Mouse (Mus musculus) kidney, adult 11 months (tissue): ENCODE measurements at regions not wholly inside any gene's neighbourhood (a gene's known extent, or its start where the extent isn't known, plus 50 kb on each side); places are given as distances from the start of the nearest gene placed in this dataset.
"Not testable (repeated sequence)": the region's sequence is repeated elsewhere in the genome, so short reads cannot be mapped to it uniquely, and the experiment has no call there.

Experiments used
- DNase-seq: peaks from one replicate; pipeline ENCODE4 v3.0.0; 2022

DNA sequence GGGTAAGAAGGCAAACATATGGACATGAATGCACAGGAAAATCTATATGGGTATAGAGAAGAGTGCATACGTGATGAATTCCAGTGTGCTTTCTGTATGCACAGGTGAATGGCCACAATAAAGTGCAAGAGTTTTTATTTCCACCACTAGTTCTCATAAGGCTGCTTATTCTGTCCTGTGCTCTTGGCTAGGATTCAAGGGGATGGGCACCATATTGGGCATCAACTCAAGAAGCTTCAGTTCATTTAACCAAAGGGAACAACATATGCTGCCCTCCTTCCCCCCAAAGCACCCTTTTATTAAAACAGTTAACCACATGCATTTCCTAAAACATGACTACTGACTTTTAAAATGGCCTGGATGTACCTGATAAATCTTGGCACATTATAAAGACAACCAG is 356.2 kb downstream of the Fut8 start:
- no peak for DNase-seq

DNA sequence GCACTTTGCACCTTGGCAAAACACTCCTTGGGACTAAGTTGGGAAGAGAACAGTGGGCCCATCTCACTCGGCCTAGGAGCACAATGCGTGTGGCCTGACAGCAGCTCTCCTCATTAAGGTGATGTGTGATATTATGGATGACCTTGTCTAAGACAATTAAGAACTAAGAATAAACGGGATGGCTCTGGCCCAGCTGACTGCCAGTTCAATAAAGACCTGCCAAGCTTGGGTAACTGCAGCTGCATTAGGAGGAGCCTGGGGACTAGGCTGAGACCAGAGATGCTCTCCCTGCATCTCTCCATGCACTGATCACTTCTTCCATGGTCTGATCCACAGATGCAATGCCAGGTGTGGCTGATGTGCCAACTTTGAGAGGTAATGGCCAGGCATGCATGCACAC is 356.7 kb downstream of the Fut8 start:
- DNase-seq: no peak

DNA sequence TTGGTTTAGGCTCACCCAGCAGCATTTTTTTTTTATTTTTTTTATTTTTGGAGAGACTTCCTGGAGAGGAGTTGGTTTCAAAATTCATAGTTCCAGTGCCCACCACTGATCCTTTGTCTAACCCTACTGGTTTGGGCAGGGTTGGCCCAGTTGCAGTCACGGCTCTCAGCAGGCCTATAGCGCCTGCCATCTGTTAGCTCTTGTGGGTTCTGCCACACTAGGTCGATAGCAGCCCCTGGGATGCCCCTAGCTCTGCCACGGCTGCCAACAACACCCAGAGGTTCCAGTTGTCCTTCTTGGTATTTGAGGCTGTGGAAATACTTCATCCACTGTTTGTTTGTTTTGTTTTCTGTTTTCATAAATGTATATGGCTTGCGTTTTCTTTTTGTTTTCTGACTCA is 357.9 kb downstream of the Fut8 start:
- no peak for DNase-seq

DNA sequence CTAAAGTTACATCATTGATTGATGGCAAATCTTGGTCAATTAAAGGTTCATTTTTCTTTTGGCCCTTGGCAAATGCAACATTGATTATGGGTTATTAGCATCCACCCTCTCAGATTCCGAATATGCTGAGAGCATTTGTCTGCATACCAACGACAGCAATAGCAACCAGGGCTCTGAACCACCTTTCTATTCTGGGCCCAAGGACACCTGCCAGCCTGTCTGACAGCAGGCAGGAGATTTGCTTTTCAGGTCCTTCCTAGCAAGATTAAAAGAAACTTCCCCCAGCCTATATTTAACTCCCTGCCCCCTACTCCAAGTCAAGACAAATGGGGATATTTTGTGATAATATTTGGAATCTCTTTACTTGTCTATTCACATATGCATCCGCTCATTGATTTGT is 358.8 kb downstream of the Fut8 start:
- no peak for DNase-seq

DNA sequence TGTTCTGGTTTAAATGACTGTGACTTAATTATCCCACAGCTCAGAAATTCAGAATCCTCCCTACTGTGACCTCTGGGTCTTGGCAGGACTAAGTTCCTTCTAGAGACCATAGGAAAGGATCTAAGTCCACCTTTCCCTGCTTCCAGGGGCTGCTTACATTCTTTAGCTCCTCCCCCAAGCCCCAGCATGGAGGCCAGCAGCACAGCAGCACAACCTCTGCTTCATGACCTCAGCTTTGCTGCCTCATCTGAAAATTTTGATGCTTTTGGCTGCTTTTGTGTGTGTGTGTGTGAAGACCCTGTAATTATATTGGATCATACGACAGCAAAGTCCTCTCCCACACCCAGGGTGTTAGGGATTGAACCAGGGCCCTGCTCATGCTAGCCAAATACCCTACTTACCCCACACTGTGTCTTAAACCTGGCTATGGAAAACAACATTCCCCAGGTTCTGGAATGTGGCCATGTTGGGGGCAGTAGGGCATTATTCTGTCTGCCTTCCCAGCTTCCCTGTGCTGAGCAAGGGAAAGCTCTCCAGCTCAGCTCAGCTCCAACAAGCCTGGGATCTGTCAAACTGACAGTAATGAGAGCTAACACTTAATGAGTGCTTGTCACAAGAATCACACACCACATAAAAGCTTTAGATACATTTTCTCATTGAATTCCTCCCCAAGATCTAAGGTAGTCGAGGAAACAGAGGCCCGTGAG is 359.9 kb downstream of the Fut8 start:
- peak; percentile 55 for DNase-seq

DNA sequence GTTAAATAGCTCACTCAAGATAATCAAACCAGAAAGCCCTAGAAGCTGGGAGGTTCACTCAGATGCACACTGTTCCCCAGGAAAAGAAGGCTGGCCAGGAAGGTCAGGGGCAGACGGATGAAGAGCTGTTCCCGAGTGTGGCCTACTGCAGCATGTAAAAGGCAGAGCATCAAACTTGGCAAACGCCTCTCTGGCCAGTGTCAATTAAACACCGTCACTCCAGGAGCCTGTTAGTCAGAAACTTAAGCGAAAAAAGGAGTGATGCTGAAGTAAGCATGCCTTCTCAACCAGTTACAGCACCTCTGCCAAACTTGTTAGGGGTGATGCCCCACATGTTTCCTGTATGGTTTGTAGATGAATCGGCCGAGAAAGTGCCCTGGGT is 360.4 kb downstream of the Fut8 start:
- peak; percentile 6 for DNase-seq

DNA sequence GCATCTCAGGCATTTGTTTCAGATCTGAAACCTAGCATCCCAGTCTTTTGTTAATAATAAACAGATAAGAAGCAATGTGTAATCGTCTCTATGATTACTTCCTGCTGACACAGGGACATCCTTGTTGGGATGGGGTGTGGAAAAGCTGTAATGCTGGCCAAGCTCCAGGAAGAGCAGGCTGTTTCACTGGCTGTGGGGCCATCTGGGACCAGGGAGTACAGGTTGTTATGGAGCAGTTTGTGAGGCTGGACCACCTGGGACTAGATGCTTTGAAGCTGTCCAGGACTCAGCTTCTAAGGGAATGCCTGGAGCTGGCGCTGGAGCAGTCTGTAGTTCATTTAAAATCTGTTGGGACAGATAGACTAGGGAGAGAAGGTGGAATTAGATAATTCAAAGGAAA is 361.5 kb downstream of the Fut8 start:
- DNase-seq: peak; percentile 41

DNA sequence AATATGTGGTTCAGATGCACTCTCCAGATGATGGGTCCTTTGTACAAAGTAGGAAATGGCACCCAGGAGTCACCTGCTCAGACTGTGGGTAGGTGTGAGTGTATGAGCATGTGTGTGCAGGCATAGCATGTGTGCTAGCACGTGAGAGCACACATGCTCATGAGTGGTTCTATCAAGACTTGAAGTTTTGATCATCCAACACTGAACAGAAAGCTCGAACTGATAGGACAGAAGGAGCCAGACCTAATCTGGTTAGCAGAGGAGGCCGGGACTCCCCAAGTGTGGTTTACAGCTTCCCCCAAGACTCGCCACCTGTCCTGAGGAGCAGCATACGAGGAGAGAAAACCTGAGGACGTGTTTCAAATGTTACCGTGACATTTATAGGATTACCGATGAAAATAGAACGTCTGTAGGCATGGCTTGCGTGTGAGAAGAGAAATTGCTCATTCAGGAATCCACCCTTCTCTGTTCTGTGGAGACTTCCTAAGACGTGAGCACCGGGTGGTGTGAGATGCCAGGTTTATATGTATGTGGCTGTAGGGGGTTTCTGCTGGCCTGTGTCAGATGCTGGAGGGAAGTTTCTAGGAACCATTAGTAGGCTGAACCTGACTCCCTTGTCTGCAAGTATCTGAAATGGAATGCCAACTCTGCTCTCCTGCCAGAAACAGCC is 366.0 kb downstream of the Fut8 start:
- DNase-seq: no peak

DNA sequence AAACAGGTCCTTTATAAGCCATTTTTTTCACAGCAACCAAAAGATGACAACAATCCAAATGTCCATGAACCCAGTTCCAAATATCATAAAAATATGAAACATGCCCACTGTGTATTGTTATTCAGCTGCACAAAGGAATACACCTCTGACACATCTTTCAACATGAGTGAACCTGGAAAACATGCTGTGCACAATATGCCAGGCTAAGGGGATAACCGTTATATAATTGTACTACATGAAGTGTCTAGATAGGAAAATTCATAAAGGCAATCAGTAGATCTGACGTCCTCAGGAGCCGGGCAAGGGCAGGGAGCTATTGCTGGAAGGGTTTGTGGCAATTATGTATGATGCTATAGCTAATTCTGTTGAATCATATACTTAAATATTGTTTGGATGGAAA is 379.6 kb downstream of the Fut8 start:
- no peak for DNase-seq

DNA sequence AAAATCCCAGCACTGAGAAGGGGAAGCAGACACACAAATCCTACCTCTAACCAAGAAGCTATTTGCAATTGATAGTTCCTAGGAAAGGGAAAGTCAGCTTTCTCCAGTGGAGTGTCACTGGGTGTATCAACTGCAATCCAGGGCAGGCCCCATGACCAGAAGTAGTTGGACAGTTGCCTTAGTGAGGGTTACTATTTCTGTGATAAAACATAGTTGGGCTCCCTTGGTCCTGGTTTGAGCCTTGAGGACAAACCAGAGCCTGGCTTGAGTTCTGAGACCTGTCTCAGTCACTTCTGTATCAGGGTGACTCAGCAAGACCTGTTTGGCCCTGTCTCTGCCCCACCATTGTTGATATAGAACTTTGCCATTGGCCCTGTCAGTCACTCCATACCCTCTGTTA is 384.3 kb downstream of the Fut8 start:
- DNase-seq: no peak

DNA sequence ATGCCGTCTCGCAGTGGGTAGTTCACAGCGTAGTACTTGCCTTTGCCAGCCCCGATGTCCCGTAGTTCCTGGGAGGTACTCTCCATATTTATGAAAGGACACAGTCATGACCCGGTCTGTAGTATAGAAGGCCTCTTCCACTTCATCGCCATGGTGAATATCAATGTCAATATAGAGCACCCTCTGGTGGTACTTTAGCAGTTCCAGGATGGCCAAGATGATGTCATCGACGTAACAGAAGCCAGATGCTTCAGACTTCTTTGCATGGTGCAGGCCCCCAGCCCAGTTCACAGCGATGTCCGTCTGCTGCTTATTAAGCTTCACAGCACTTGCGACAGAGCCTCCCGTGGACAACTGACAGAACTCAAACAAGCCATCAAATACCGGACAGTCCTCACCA is 386.4 kb downstream of the Fut8 start:
- not testable (repeated sequence) for DNase-seq

DNA sequence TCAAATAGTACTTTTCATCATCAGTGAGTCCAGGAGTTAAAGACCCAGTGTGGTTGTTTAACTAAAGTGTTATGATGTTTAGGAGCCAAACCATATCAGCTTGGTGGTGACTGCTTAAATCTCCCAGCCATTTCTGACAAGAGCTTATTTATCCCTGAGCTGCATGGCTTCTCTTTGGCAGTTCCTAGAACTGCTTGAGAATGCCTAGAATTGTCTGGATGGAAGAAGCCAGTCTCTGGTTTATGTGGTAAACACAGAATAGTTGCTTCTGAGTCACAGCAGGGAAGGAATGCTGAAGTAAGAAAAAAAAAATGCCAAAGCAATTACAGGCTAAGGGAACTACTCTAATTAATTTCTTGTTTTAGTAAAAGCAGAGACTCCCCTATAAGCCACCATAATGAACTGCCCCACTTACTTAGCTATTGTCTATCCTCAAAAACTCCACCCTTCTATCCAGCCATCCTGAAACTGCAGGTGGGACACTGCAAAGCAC is 390.5 kb downstream of the Fut8 start:
- DNase-seq: no peak

DNA sequence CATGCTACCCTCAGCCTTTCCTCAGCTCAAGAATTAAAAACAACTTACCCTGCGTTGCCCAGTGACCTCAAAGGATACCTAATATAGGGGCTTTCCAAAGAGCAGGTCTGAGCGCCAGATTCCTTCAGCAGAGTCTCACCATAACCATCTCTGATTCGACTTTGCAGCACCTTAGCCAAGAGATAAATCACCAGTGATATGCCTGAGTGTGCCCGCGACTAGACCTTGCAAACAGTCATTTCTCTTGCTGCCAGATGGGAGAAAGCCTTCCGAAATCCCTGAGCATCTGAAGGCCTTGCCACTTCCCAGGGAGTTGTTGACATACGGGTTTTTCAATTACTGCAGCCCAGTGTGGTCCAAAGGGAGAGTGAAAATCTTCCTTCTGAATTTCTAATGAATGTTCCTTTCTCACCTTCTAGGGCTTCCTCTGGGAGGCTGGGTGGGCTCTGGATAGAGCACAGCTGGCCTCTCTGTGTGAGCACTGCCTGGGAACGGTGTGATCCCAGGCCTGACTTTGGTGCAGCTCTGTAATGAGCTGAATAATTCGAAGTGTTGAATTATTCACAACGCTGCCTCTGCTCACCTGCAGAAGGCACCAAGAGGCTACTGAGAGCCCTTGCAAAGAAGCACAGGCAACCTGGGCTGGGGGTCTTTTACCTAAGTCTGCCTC is 396.2 kb downstream of the Fut8 start:
- DNase-seq: no peak

DNA sequence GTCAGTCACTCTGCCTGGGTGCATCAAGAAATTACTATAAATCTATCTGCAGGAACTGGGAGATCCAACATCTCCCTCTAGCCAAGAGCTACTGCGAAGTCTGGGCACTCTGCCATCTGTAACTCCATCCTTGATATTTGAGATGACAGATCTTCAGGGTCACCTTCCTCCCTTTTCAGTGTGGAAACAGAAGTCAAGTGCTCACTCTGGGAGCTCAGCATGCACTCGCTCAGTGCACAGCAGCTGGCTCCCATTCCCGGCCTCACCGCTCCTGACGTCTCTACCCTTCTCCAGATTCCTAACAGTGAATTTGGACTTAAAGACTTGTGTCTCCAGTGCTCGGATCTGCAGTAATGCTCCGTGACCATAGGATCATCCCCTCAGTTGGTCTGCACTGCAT is 400.3 kb downstream of the Fut8 start:
- peak; percentile 6 for DNase-seq

DNA sequence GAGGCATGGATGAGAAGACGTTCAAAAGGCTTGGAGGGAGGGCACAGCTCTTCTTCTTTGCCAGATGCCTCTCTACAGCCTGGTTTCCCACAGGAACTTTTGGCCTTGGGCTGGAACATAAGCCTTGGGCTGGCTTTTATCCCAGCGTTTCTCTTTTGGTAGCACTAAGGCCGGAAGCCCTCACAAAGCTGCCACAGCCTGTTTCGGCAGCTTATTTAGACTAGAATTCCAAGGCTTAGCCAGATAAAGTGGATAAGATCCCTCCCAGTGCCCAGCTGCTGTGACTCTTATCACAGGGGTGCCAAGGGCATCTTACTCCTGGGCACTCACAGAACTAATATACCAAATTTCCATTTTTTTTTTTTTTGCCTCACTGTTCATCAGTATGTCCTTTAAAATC is 404.4 kb downstream of the Fut8 start:
- no peak for DNase-seq

DNA sequence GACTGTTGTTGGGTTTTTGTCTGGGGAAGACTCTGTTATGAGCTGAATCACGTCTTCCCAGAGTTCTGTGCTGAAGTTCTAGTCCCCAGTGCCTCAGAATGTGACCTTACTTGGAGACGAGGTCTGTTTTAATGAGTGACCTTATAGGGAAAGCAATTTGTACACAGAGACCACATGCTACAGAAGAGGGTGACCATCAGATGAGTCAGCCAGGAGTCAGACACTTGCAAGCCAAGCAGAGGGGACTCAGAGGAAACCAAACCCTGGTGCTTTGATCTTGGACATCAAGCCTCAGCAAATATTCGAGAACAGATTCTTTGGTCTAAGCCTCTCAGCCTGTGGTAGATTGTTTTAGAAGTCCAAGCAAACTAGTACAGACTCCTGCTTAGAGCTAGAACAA is 409.9 kb downstream of the Fut8 start:
- DNase-seq: no peak

DNA sequence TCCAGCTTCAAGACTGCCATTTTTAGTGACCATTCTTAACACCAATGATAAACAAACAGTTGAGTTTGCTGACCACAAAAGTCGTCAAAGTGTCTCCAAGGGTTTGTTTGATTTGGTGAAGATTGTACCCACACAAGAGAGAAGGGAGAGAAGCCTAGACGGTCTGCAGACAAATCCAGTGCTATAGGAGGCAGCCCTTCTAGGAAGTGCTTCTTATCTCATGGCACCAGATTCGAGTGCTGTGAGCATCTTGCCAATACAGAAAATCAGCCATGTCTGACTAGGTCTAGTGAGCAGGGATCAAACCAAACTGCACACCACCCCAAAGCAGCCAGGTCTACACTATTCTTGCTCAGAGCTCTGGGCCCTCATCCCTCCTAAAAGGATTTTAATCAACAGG is 416.4 kb downstream of the Fut8 start:
- DNase-seq: no peak

DNA sequence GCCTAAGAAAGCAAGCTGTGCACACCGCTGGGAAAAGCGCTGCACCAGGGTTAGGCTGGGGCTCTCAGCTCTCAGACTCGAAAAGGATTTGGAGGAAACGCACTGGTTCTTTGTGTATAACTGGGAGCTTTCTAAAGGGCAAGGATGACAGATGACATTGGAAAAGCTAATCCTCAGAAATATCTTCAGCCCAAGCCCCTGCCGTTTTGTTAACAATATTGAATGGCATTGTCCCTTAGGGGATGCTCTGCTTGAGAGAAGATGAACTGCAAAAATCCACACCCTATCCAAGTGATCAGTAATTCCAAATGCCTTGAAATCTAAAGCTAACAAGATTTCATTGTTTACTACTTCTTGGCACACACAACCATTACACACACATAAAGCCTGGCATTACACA is 419.1 kb downstream of the Fut8 start:
- no peak for DNase-seq

DNA sequence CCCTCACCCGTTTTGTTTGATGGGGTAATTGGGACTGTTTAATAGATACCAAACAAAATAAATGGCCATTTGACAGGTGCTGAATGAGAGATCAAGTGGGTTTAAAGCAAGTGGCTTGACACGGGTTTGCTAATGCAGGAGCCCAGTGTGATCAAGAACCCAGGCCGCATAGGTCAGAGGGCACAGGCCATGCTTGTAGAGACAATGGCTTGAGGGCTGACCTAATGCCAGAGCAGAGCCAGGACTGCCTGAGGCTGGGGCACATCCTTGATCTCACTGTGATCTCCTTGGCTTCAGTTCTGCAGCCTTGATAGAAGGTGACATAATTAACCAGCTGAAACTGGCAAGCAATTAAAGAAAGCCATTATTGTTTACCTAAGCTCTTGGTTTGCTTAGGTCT is 420.0 kb downstream of the Fut8 start:
- DNase-seq: no peak

DNA sequence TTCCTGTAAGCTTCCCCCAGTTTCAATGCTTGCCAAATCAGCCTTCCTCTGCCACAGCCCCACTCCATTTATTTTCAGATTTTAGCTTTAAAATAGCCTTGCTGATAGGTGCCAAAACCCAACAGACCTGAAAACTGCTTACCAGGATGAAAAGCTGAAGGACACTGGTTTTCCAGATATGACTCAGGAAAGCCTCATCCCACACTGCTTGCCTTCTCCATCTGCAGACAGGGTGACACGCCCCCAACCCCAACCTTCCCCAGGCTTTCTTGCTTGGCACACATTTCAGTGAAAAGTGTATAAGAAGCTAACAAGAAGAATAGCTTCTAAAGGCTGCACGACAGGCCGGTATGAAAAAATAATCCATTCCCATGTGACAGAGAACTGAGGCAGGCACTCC is 425.3 kb downstream of the Fut8 start:
- no peak for DNase-seq

DNA sequence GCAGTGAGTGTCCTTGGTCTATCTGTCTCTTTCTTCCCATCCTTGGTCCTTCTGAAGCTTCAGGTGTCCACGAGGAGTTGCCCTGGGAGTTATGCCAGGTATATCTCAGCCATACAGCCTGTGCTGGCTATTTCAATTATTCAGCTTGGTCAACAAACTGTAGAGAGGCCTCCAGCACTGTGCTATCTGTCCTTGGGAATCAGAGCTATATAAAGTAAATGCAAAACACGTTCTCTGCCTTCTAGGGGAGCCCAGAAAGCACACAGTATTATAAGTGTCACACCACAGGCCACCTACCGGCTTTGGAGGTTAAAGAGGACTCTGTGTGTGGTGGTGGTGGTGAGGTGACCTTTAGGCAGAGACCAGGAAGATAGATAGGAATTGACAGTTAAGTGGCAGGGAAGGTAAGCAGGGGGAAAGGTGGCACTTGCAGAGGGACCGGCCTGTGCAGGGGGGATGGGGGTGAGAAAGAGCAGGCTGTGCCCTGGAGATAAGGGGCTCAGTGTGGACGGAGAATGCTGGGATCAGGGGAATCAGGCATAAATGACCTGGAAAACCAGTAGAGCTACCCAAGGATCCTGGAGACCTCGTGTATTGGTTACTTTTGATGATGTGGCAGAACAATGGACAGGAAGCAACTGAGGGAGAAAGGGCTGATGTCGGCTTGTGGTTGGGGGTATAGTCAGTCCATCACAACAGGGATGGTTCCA is 425.9 kb downstream of the Fut8 start:
- no peak for DNase-seq

DNA sequence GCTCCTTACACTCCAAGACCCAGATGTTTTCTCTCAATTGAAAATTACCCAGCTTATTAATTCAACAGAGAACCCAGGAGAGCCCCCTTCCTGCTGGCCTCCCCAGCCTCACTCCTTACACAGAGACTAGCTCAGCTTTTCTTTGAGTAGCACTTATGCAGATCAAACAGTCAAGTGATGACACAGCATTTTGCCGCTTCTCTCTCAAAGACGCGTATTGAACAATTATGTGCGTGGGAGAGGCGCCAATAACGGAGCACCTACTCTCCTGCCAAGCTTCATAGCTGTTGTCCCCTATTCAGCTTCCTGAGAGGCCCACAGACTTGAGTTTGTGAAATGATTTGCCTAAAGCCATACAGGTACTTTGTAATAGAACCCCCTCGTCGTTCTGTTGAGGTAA is 428.5 kb downstream of the Fut8 start:
- no peak for DNase-seq

DNA sequence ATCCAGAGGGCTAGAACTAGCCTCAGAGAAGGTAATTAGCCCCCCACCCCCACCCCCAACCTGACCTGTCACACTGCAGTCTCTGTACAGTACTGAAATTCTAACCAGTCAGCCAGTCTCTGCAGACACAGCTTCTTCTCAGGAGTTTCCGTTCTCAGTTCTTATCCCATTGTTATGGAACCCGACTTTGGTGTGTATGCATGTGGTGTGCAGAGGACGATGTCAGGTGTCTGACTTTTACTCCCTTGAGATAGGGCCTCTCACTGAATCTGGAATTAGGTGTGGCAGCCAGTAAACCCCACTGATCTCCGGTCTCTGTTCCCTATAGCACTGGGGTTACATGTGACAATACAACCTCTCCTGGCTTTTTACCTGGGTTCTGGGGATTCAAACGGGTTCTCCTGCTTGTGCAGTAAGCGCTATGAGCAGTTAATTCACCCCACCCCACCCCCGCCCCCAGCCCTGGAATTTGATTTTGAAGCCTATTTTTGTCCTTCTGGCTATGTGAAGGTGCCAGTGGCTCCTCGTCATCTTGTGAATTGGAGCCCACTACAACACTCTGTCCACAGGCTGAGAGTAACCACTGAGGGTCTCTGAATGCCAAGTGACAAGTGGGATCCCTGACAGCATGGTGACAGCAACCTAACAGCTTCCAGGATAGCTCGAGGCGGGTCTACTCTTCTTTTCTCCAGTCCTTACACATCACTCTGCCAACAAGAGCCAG is 429.4 kb downstream of the Fut8 start:
- no peak for DNase-seq
